Mouse (Mus musculus) lung, postnatal 36 days (tissue): ENCODE measurements around the gene Icam4.
"Not testable (repeated sequence)": the region's sequence is repeated elsewhere in the genome, so short reads cannot be mapped to it uniquely, and the experiment has no call there.

Experiments
- DNase-seq: peaks from one replicate; pipeline ENCODE4 v3.0.0; 2022; ENCODE audit warnings: mixed read lengths

Icam4 gene

GRCm38 (mm10) chr9:21036161-21036560, 7.0 kb downstream of the Icam4 start:
- no peak for DNase-seq

DNA sequence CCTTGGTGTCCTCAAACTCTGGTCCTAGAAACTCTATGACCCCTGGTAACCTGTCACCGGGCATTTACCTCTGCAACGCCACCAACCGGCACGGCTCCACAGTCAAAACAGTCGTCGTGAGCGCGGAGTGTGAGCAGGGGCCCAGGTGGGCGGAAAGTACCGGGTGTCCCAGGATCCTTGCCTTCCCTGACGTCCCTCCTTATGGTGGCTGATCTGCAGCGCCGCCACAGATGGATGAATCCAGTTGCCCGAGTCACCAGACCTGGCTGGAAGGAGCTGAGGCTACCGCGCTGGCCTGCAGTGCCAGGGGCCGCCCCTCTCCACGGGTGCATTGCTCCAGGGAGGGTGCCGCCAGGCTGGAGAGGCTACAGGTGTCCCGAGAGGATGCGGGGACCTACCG, 7.5 kb downstream of the Icam4 start:
- no peak for DNase-seq

DNA sequence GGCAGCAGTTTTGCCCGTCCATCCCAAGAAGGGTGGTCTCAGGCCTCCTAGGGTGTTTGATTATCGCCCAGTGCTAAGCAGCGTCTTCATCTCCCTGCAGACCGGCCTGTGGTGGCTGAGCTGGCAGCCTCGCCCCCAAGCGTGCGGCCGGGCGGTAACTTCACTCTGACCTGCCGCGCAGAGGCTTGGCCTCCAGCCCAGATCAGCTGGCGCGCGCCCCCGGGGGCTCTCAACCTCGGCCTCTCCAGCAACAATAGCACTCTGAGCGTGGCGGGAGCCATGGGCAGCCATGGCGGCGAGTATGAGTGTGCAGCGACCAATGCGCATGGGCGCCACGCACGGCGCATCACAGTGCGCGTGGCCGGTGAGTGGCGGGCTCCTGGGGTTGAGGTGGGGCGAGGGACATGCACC, 8.3 kb downstream of the Icam4 start:
- no peak for DNase-seq

- no peak for DNase-seq
Measured at GRCm38 (mm10) chr9:21039779-21040178, 10.6 kb downstream of the Icam4 start.

GRCm38 (mm10) chr9:21041308-21041707, 12.1 kb downstream of the Icam4 start:
- DNase-seq, result no peak

DNA sequence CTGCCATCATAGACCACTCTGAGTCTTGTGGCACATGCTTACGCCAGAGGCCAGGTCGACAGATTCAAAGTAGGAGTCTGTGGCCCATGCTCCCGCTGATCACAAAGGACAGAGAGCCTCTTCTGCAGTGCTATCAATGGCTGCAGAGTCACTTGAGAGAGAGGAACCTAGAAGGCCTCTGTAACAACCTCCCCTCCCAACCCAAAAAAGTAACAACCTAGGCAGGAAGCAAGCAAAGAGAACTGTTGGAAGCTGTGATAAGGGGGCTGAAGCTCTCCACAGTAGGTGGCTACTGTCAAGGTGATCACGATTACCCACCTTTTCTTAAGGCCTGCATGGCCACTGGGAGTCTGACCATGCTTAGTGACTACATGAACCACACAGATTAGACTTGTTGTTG, 14.4 kb downstream of the Icam4 start:
- DNase-seq, result no peak

DNA sequence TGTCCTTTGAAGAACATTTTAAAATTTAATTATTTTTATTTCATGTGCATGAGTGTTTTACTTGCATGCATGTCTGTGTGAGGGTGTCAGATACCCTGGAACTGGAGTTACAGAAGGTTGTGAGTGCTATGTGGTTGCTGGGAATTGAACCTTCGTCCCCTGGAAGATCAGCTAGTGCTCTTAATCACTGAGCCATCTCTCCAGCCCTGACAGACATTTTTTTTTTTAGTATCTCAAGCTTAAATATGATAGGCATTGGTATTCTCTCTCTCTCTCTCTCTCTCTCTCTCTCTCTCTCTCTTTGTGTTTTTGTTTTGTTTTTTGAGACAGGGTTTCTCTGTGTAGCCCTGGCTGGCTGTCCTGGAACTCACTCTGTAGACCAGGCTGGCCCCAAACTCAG, 15.6 kb downstream of the Icam4 start:
- not testable (repeated sequence) for DNase-seq

GRCm38 (mm10) chr9:21045235-21045634, 16.1 kb downstream of the Icam4 start:
- DNase-seq, result no peak

DNA sequence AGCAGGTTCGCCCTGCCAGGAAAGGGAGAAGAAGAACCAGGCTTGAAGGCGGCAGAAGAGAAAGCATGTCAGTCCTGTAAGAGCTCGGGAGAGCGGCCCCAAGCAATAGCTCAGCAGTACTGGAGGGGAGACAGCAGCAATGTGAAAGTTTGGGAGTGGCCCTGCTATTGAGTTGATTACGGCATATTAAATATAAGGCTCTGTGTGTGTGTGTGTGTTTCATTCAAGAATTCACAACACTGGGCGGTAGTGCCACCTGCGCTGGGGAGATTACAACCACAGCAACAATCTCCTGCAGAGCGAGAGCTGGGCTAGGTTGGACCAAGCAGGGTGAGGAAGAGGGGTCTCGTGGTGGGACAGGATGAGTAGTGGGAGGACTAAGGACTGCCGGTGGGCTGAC, 22.4 kb downstream of the Icam4 start:
- no peak for DNase-seq

DNA sequence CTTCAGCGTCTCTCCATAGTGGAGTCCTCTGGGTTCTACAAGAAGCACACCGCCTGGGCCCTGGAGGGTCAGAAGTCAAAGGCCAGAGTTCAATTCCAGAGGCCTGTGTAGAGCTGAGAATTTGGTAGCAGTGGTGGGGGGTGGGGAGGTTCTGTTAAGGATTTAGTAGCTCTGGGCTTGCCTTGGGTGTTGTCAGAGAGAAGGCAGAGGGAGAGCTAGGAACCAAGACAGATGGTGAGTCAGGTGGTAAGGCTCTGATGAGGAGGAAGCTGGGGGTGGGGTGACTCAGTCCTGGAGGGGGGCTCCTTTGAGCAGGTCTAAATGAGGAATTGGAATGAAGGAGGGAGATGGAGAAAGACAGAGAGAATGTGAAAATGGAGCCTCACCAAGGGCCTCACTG, 33.8 kb downstream of the Icam4 start:
- no peak for DNase-seq

- DNase-seq, result no peak
Measured at GRCm38 (mm10) chr9:21067006-21067684, 38.0 kb downstream of the Icam4 start, which contains the start of gene Zglp1. Gene Zglp1, minus strand, starts transcription at chr9:21067093.

DNA sequence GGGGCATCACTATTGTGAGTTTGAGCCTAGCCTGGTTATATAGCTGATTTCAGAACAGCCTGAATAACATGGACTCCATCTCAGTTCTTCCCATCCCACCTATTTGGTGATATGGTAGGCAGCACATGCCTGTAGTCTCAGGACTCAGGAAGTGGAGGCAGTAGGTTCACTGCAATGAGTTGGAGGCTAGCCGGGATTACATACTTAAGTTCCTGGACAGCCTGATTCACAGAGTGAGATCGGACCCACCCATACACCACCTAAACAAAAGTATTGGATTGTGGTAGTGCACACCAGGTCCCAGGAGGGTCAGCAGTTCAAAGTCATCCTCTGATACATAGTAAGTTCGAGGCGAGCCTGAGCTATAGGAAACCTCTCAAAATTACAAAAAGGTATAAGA, 43.5 kb downstream of the Icam4 start:
- no peak for DNase-seq

DNA sequence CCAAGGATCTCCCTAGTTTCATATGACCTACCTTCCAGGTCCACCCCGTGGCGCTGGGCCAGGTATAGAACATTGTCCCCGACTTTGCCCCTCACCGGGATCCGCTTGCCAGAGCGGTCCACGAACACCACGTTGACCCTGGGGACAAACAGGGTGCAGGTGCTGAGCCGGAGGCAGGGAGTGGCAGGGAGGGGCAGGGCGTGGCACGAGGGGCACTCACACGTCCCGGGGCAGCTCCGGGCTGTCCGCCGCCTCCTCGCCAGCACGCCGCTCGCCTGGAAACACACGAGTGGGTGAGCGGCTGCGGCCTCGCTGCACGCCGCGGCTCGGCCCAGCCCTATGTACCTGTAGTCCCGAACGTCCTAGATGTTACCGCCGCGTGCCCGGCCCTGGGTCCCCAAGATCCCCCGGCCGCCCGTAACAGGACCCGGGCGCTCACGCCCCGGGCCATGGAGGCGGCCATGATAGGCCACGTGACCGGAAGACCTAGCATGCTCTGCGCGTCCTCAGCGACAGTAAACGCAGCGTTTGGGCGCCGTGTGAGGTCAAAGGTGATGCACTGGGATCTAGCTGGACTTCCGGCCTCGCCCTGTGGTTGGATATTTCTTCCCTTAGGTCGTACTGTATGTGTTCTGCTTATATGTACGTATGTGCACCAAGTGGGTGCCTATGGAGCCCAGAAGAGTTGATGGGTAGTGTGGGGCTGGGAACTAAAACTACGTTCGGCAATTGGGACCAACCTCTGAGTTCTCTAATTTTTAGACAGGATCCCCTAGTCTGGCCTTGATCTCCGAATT, 44.1 kb downstream of the Icam4 start, which contains the start of the genes Gm49373 and Fdx1l:
Gene Gm49373 (minus strand): TSS at position 53 of the 797 bp plus-strand sequence.
Gene Fdx1l (minus strand): TSS at position 571 of the 797 bp plus-strand sequence.
- peak; percentile 95 for DNase-seq

- no peak for DNase-seq
Measured at GRCm38 (mm10) chr9:21074173-21074572, 45.0 kb downstream of the Icam4 start.

DNA sequence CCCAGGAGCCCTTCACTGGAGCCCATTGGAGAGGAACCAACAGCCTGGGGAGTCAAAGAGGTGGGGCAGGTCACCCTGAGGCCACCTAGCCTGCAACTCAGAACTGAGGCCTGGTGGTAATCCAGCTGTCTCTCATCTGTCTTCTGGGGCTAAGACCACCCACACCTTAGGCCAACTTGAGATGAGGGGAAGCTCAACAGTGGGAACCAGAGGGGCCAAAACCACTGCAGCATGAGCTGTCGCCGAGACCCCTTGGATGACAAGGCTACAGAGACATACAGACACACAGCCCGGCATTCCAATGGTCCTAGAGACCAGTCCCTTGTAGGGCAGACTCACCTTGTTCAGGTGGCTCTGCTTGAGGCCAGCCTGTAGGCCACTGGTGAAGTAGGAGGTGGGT, 46.5 kb downstream of the Icam4 start:
- DNase-seq, result no peak
